In the genomic region with DNA sequence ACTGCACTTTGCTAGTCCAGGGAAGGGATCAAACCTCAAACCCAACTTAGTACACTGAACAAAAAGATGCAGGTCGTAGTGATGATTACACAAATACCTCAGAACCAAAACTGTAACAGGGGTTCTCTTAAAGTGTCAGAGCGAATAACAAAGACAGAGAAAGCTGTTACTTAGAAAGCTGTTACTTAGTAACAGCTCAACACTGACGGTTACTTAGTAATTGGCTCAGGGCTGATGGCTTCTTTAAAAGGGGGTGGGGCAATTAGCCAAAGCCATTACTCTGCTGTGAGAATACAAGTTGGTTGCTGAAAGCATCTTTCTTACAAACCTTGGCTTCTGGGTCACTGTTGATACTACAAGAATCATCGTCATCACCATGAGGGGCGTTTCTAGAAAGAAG, we compare ENCODE assay signal across 23 mouse cellular contexts.
A peak's percentile ranks its signal among the peaks of the same experiment; 100 is the strongest.
DNase-seq lines count a peak whose midpoint lies in the region; ATAC-seq and TF ChIP-seq lines count a peak whose summit lies in the region.
"Had no signal": no experiment of that assay in that cellular context is flagged by ENCODE, and none has a peak within 500 bp of the region (broad histone marks: within the 10 kb centered on the region; RNA-seq: fewer than 3 reads in every experiment).

No protein-coding gene starts in this region.

- TF ChIP-seq CTCF in hindbrain, postnatal 0 days (IDR thresholded peaks at IDR 0.05; ENCODE audit: low read depth) = no peak

- H3K36me3 ChIP-seq in hindbrain, embryonic 13.5 days = no peaks in the 10 kb centered on the region; the same call in 1 of the 2 replicates
- no peaks in the 10 kb centered on the region for H3K36me3 ChIP-seq in hindbrain, postnatal 0 days (ENCODE audit: insufficient read depth, low read length)
- H3K36me3 ChIP-seq: forebrain, embryonic 10.5 days; hindbrain, embryonic 10.5 days had no signal

- H3K27me3 ChIP-seq in hindbrain, embryonic 13.5 days = no peaks in the 10 kb centered on the region
- H3K27me3 ChIP-seq in hindbrain, postnatal 0 days (ENCODE audit: insufficient read depth, low read length) = no peaks in the 10 kb centered on the region
- H3K27me3 ChIP-seq: CH12.LX; embryonic facial prominence, embryonic 15.5 days; heart, embryonic 12.5 days; Patski had no signal

- WGBS in hindbrain, embryonic 13.5 days = 64% methylated on average over 5 of the region's 5 CpGs
- WGBS in hindbrain, postnatal 0 days = 67% methylated on average over 5 of the region's 5 CpGs

- H3K9me3 ChIP-seq in hindbrain, embryonic 13.5 days = no peaks in the 10 kb centered on the region
- H3K9me3 ChIP-seq in hindbrain, postnatal 0 days (ENCODE audit: low read length) = no peaks in the 10 kb centered on the region
- H3K9me3 ChIP-seq: embryonic facial prominence, embryonic 15.5 days; forebrain, embryonic 10.5 days; heart, embryonic 12.5 days; hindbrain, embryonic 10.5 days had no signal

- H3K4me3 ChIP-seq in hindbrain, embryonic 13.5 days = no peak overlapping the region
- no peak overlapping the region for H3K4me3 ChIP-seq in hindbrain, postnatal 0 days (ENCODE audit: low read length)
- H3K4me3 ChIP-seq: embryonic facial prominence, embryonic 15.5 days; erythroblast, embryonic 14.5 days; forebrain, embryonic 10.5 days; gastrocnemius, adult 2 months; heart, embryonic 12.5 days; hindbrain, embryonic 10.5 days had no signal

- peaks cover 38% of the 10 kb centered on the region for H3K4me1 ChIP-seq in hindbrain, embryonic 13.5 days (replicated peaks)
- H3K4me1 ChIP-seq in hindbrain, postnatal 0 days (ENCODE audit: insufficient read depth, low read length) = no peaks in the 10 kb centered on the region; the same call in 1 of the 2 replicates

- H3K4me2 ChIP-seq in hindbrain, embryonic 13.5 days = no peak overlapping the region
- H3K4me2 ChIP-seq in hindbrain, postnatal 0 days (ENCODE audit: low read depth, low read length) = no peak overlapping the region
- H3K4me2 ChIP-seq: embryonic facial prominence, embryonic 15.5 days; heart, embryonic 12.5 days had no signal

- no peak overlapping the region for H3K9ac ChIP-seq in hindbrain, embryonic 13.5 days
- no peak overlapping the region for H3K9ac ChIP-seq in hindbrain, postnatal 0 days (replicated peaks; ENCODE audit: low read length)
- H3K9ac ChIP-seq: embryonic facial prominence, embryonic 15.5 days; heart, embryonic 12.5 days had no signal

- DNase-seq in hindbrain, postnatal 0 days (ENCODE audit: low spot score) = no peak
- DNase-seq in kidney, adult 9 months = peak; percentile 76
- DNase-seq in kidney, adult 11 months = no peak
- DNase-seq in R1 (ENCODE audit: low read depth, low spot score) = peak; percentile 16
- peak; percentile 41 for DNase-seq in kidney, postnatal 14 days
- no peak for DNase-seq in urinary bladder, postnatal 10 days (ENCODE audit: low spot score)
- DNase-seq in lung, postnatal 10 days = no peak
- DNase-seq: adrenal gland, adult 8-10 months; adrenal gland, postnatal 36 days; cerebellum, adult 11 months; cerebellum, adult 8-10 months; cerebellum, postnatal 14 days; embryo, embryonic 11 days; gastrocnemius, adult 2 months; gastrocnemius, postnatal 25 days had no signal

- 0 out of 2 replicates have a peak overlapping the region, but pooled peaks have one; percentile 3 for H3K27ac ChIP-seq in hindbrain, embryonic 13.5 days
- no peak overlapping the region for H3K27ac ChIP-seq in hindbrain, postnatal 0 days
- H3K27ac ChIP-seq: embryonic facial prominence, embryonic 15.5 days; forebrain, embryonic 10.5 days; gastrocnemius, adult 2 months; hindbrain, embryonic 10.5 days had no signal

- no peak for ATAC-seq in hindbrain, embryonic 13.5 days (ENCODE audit: low FRiP score)
- ATAC-seq in hindbrain, postnatal 0 days = no peak
- ATAC-seq: Patski had no signal

Comparison
In these comparisons a context has a peak if more than half of its experiments do, and no peak if none do; other contexts are left out.
1. DNase-seq: peak in kidney, adult 9 months (single experiment), R1 (single experiment) and kidney, postnatal 14 days (single experiment); none in hindbrain, postnatal 0 days (single experiment), kidney, adult 11 months (single experiment), urinary bladder, postnatal 10 days (single experiment) and lung, postnatal 10 days (single experiment).